Comparison of ENCODE assay signal across 21 mouse cellular contexts in the genomic region with DNA sequence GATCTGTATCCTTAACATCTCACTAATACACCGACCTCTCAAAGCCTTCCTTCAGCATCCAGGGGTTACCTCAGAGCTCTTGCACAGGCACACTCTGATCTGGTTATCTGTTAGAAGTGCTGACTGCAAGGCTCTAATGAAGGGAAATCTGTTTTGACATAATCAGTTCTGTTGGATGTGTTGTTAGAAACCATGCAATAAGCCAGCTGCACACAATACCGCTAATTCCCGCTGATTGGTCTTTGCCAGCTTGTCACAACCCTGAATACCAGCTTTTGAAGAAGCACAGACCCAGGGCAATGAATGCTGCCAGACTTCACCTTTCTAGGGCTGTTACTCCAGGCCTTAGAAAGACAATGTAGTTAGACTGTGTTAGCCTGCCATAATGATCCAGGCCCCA.
A peak's percentile ranks its signal among the peaks of the same experiment; 100 is the strongest.
DNase-seq lines count a peak whose midpoint lies in the region; ATAC-seq lines count a peak whose summit lies in the region.
"Had no signal": no experiment of that assay in that cellular context is flagged by ENCODE, and none has a peak within 500 bp of the region (broad histone marks: within the 10 kb centered on the region; RNA-seq: fewer than 3 reads in every experiment).

No protein-coding gene starts in this region.

- H3K36me3 ChIP-seq in forebrain, embryonic 14.5 days (ENCODE audit: control insufficient read depth, insufficient read depth, low read length), result no peaks in the 10 kb centered on the region
- H3K36me3 ChIP-seq in hindbrain, embryonic 13.5 days, result no peaks in the 10 kb centered on the region
- no peaks in the 10 kb centered on the region for H3K36me3 ChIP-seq in hindbrain, embryonic 14.5 days (replicated peaks; ENCODE audit: control insufficient read depth, insufficient read depth)
- H3K36me3 ChIP-seq: heart, embryonic 10.5 days; hindbrain, embryonic 15.5 days; limb, embryonic 10.5 days; liver, embryonic 12.5 days; neural tube, embryonic 13.5 days had no signal

- H3K4me2 ChIP-seq in forebrain, embryonic 14.5 days (ENCODE audit: low read length), result no peak overlapping the region
- no peak overlapping the region for H3K4me2 ChIP-seq in hindbrain, embryonic 13.5 days
- H3K4me2 ChIP-seq in hindbrain, embryonic 14.5 days (replicated peaks), result no peak overlapping the region
- H3K4me2 ChIP-seq: hindbrain, embryonic 15.5 days; liver, embryonic 12.5 days; lung, embryonic 14.5 days; neural tube, embryonic 13.5 days had no signal

- H3K9ac ChIP-seq in forebrain, embryonic 14.5 days (ENCODE audit: low read length), result no peak overlapping the region
- H3K9ac ChIP-seq in hindbrain, embryonic 13.5 days, result no peak overlapping the region
- no peak overlapping the region for H3K9ac ChIP-seq in hindbrain, embryonic 14.5 days
- H3K9ac ChIP-seq: hindbrain, embryonic 15.5 days; liver, embryonic 12.5 days; lung, embryonic 14.5 days; neural tube, embryonic 13.5 days had no signal

- peak; percentile 6 for DNase-seq in adrenal gland, adult 8-10 months
- DNase-seq in adrenal gland, adult 18-20 months (ENCODE audit: low spot score in 2 of 2), result no peak
- DNase-seq in MN1 (ENCODE audit: low spot score), result peak; percentile 10
- DNase-seq in brain, embryonic 18.5 days (ENCODE audit: low read depth, low spot score), result peak; percentile 16
- peak; percentile 76 for DNase-seq in forebrain, embryonic 14.5 days (ENCODE audit: low spot score)
- DNase-seq in hindbrain, embryonic 14.5 days (ENCODE audit: low spot score), result no peak
- DNase-seq in heart, adult 18-20 months, result no peak
- DNase-seq: cerebellum, adult 2 months; gastrocnemius, postnatal 14 days; heart, postnatal 10 days; lung, embryonic 14.5 days; right cerebral cortex, postnatal 4 days; thymus, postnatal 4 days had no signal

- no peaks in the 10 kb centered on the region for H3K27me3 ChIP-seq in forebrain, embryonic 14.5 days (replicated peaks; ENCODE audit: control insufficient read depth, insufficient read depth, low read length)
- H3K27me3 ChIP-seq in hindbrain, embryonic 13.5 days, result no peaks in the 10 kb centered on the region
- no peaks in the 10 kb centered on the region for H3K27me3 ChIP-seq in hindbrain, embryonic 14.5 days (ENCODE audit: control insufficient read depth, insufficient read depth, low read length)
- H3K27me3 ChIP-seq: CH12.LX; hindbrain, embryonic 15.5 days; liver, embryonic 12.5 days; neural tube, embryonic 13.5 days had no signal

- peak; percentile 87 for ATAC-seq in forebrain, embryonic 14.5 days
- no peak for ATAC-seq in hindbrain, embryonic 13.5 days (ENCODE audit: low FRiP score)
- ATAC-seq in hindbrain, embryonic 14.5 days (ENCODE audit: low FRiP score), result no peak
- ATAC-seq: intestine, embryonic 16.5 days; liver, embryonic 12.5 days had no signal

- H3K4me3 ChIP-seq in forebrain, embryonic 14.5 days (ENCODE audit: low read depth, low read length), result no peak overlapping the region
- no peak overlapping the region for H3K4me3 ChIP-seq in hindbrain, embryonic 13.5 days
- no peak overlapping the region for H3K4me3 ChIP-seq in hindbrain, embryonic 14.5 days (replicated peaks; ENCODE audit: low read length)
- H3K4me3 ChIP-seq: heart, embryonic 10.5 days; hindbrain, embryonic 15.5 days; limb, embryonic 10.5 days; liver, embryonic 12.5 days; neural tube, embryonic 13.5 days had no signal

- WGBS in forebrain, embryonic 14.5 days, result 23% methylated on average over 3 of the region's 3 CpGs
- WGBS in hindbrain, embryonic 13.5 days, result 79% methylated on average over 3 of the region's 3 CpGs
- 78% methylated on average over 3 of the region's 3 CpGs for WGBS in hindbrain, embryonic 14.5 days

- H3K9me3 ChIP-seq in forebrain, embryonic 14.5 days (replicated peaks; ENCODE audit: control insufficient read depth, low read length), result no peaks in the 10 kb centered on the region
- no peaks in the 10 kb centered on the region for H3K9me3 ChIP-seq in hindbrain, embryonic 13.5 days
- H3K9me3 ChIP-seq in hindbrain, embryonic 14.5 days (ENCODE audit: control insufficient read depth, low read length), result no peaks in the 10 kb centered on the region
- H3K9me3 ChIP-seq: heart, embryonic 10.5 days; hindbrain, embryonic 15.5 days; limb, embryonic 10.5 days; liver, embryonic 12.5 days; neural tube, embryonic 13.5 days had no signal

- no peak overlapping the region for H3K27ac ChIP-seq in forebrain, embryonic 14.5 days (ENCODE audit: low read depth, low read length)
- no peak overlapping the region for H3K27ac ChIP-seq in hindbrain, embryonic 13.5 days
- no peak overlapping the region for H3K27ac ChIP-seq in hindbrain, embryonic 14.5 days
- H3K27ac ChIP-seq: heart, embryonic 10.5 days; hindbrain, embryonic 15.5 days; limb, embryonic 10.5 days; liver, embryonic 12.5 days; neural tube, embryonic 13.5 days had no signal

- H3K4me1 ChIP-seq in forebrain, embryonic 14.5 days (ENCODE audit: control insufficient read depth, insufficient read depth, low read length), result no peaks in the 10 kb centered on the region
- H3K4me1 ChIP-seq in hindbrain, embryonic 13.5 days (replicated peaks), result no peaks in the 10 kb centered on the region
- no peaks in the 10 kb centered on the region for H3K4me1 ChIP-seq in hindbrain, embryonic 14.5 days (replicated peaks; ENCODE audit: control insufficient read depth, insufficient read depth, low read length)
- H3K4me1 ChIP-seq: heart, embryonic 10.5 days; hindbrain, embryonic 15.5 days; limb, embryonic 10.5 days; liver, embryonic 12.5 days; neural tube, embryonic 13.5 days had no signal

Comparison
In these comparisons a context has a peak if more than half of its experiments do, and no peak if none do; other contexts are left out.
1. DNase-seq: peak in adrenal gland, adult 8-10 months (single experiment), MN1 (single experiment), brain, embryonic 18.5 days (single experiment) and forebrain, embryonic 14.5 days (single experiment); none in adrenal gland, adult 18-20 months (0 of 2), hindbrain, embryonic 14.5 days (single experiment) and heart, adult 18-20 months (0 of 2).